Comparison of ENCODE assay signal across 22 mouse cellular contexts in genomic region chr17:76136660-76137495, GRCm38 (mm10).
A peak's percentile ranks its signal among the peaks of the same experiment; 100 is the strongest.
DNase-seq lines count a peak whose midpoint lies in the region; ATAC-seq and TF ChIP-seq lines count a peak whose summit lies in the region.
"Had no signal": no experiment of that assay in that cellular context is flagged by ENCODE, and none has a peak within 500 bp of the region (broad histone marks: within the 10 kb centered on the region; RNA-seq: fewer than 3 reads in every experiment).

No protein-coding gene starts in this region.

- ATAC-seq in hindbrain, embryonic 14.5 days (ENCODE audit: low FRiP score) = peak; percentile 21; the same call in 1 of the 2 replicates
- ATAC-seq in hindbrain, embryonic 16.5 days = no peak
- ATAC-seq in limb, embryonic 13.5 days (ENCODE audit: low FRiP score, low read depth) = peak; percentile 87
- ATAC-seq in midbrain, postnatal 0 days (ENCODE audit: low FRiP score) = no peak
- no peak for ATAC-seq in monocyte, adult 5-6 weeks (replicated peaks; ENCODE audit: insufficient number of reproducible peaks, low FRiP score, low TSS enrichment, poor library complexity, severe bottlenecking)
- ATAC-seq: forebrain, embryonic 16.5 days; inflammation-experienced regulatory T-cells, adult 6 months had no signal

- no peak overlapping the region for H3K27ac ChIP-seq in hindbrain, embryonic 14.5 days
- H3K27ac ChIP-seq in hindbrain, embryonic 16.5 days (ENCODE audit: low read depth, low read length) = no peak overlapping the region
- H3K27ac ChIP-seq in limb, embryonic 13.5 days = peak overlapping the region; percentile 10; the same call in 1 of the 2 replicates
- no peak overlapping the region for H3K27ac ChIP-seq in midbrain, postnatal 0 days (ENCODE audit: low read depth, low read length)
- H3K27ac ChIP-seq: embryonic facial prominence, embryonic 15.5 days; forebrain, embryonic 10.5 days; heart, adult 2 months; heart, embryonic 15.5 days; hindbrain, embryonic 13.5 days had no signal

- DNase-seq in hindbrain, embryonic 14.5 days (ENCODE audit: low spot score) = no peak
- DNase-seq in forelimb bud, embryonic 11.5 days (ENCODE audit: low read depth, low spot score) = peak; percentile 40
- peak; percentile 35 for DNase-seq in retina, embryonic 14.5 days (ENCODE audit: low spot score)
- DNase-seq in midbrain, postnatal 0 days (ENCODE audit: low spot score) = no peak
- DNase-seq: adrenal gland, postnatal 10 days; cerebellum, adult 11-12 months; cerebellum, adult 9-11 months; cerebellum, postnatal 36 days; gastrocnemius, postnatal 14 days; heart, adult 2 months; heart, postnatal 14 days had no signal

- no peaks in the 10 kb centered on the region for H3K9me3 ChIP-seq in hindbrain, embryonic 14.5 days (ENCODE audit: control insufficient read depth, low read length)
- H3K9me3 ChIP-seq in hindbrain, embryonic 16.5 days (ENCODE audit: control insufficient read depth, low read length) = peaks cover 3% of the 10 kb centered on the region; the same call in 1 of the 2 replicates
- H3K9me3 ChIP-seq in limb, embryonic 13.5 days = no peaks in the 10 kb centered on the region
- no peaks in the 10 kb centered on the region for H3K9me3 ChIP-seq in midbrain, postnatal 0 days (ENCODE audit: low read length)
- H3K9me3 ChIP-seq: embryonic facial prominence, embryonic 15.5 days; forebrain, embryonic 10.5 days; heart, embryonic 15.5 days; hindbrain, embryonic 13.5 days had no signal

- H3K36me3 ChIP-seq in hindbrain, embryonic 14.5 days (replicated peaks; ENCODE audit: control insufficient read depth, insufficient read depth) = no peaks in the 10 kb centered on the region
- H3K36me3 ChIP-seq in hindbrain, embryonic 16.5 days (ENCODE audit: control insufficient read depth, insufficient read depth, low read length) = no peaks in the 10 kb centered on the region
- H3K36me3 ChIP-seq in limb, embryonic 13.5 days = no peaks in the 10 kb centered on the region
- H3K36me3 ChIP-seq in midbrain, postnatal 0 days (ENCODE audit: insufficient read depth, low read length) = no peaks in the 10 kb centered on the region
- H3K36me3 ChIP-seq: embryonic facial prominence, embryonic 15.5 days; forebrain, embryonic 10.5 days; heart, embryonic 15.5 days; hindbrain, embryonic 13.5 days had no signal

- no peaks in the 10 kb centered on the region for H3K27me3 ChIP-seq in hindbrain, embryonic 14.5 days (ENCODE audit: control insufficient read depth, insufficient read depth, low read length)
- H3K27me3 ChIP-seq in hindbrain, embryonic 16.5 days (replicated peaks; ENCODE audit: control insufficient read depth, insufficient read depth, low read length) = no peaks in the 10 kb centered on the region
- no peaks in the 10 kb centered on the region for H3K27me3 ChIP-seq in limb, embryonic 13.5 days
- no peaks in the 10 kb centered on the region for H3K27me3 ChIP-seq in midbrain, postnatal 0 days (ENCODE audit: insufficient read depth, low read length)
- H3K27me3 ChIP-seq: embryonic facial prominence, embryonic 15.5 days; heart, embryonic 15.5 days; hindbrain, embryonic 13.5 days had no signal

- no peak overlapping the region for H3K4me3 ChIP-seq in hindbrain, embryonic 14.5 days (replicated peaks; ENCODE audit: low read length)
- no peak overlapping the region for H3K4me3 ChIP-seq in hindbrain, embryonic 16.5 days (ENCODE audit: low read length)
- no peak overlapping the region for H3K4me3 ChIP-seq in limb, embryonic 13.5 days
- H3K4me3 ChIP-seq in midbrain, postnatal 0 days (ENCODE audit: low read depth, low read length) = no peak overlapping the region
- H3K4me3 ChIP-seq: embryonic facial prominence, embryonic 15.5 days; erythroblast, embryonic 14.5 days; forebrain, embryonic 10.5 days; heart, adult 2 months; heart, embryonic 15.5 days; hindbrain, embryonic 13.5 days had no signal

- no peak for TF ChIP-seq CTCF in midbrain, postnatal 0 days (IDR thresholded peaks at IDR 0.05)

- H3K4me1 ChIP-seq in hindbrain, embryonic 14.5 days (replicated peaks; ENCODE audit: control insufficient read depth, insufficient read depth, low read length) = no peaks in the 10 kb centered on the region
- no peaks in the 10 kb centered on the region for H3K4me1 ChIP-seq in hindbrain, embryonic 16.5 days (ENCODE audit: control insufficient read depth, insufficient read depth, low read depth, low read length)
- H3K4me1 ChIP-seq in limb, embryonic 13.5 days = 0 out of 2 replicates have a peak, but pooled peaks cover 4% of the 10 kb centered on the region
- no peaks in the 10 kb centered on the region for H3K4me1 ChIP-seq in midbrain, postnatal 0 days (ENCODE audit: insufficient read depth, low read length)
- H3K4me1 ChIP-seq: embryonic facial prominence, embryonic 15.5 days; forebrain, embryonic 10.5 days; heart, embryonic 15.5 days; hindbrain, embryonic 13.5 days had no signal

- H3K9ac ChIP-seq in hindbrain, embryonic 14.5 days = no peak overlapping the region
- no peak overlapping the region for H3K9ac ChIP-seq in hindbrain, embryonic 16.5 days (ENCODE audit: low read depth, low read length)
- H3K9ac ChIP-seq in limb, embryonic 13.5 days = no peak overlapping the region
- H3K9ac ChIP-seq in midbrain, postnatal 0 days (replicated peaks; ENCODE audit: low read length, poor library complexity, severe bottlenecking) = no peak overlapping the region
- H3K9ac ChIP-seq: embryonic facial prominence, embryonic 15.5 days; heart, embryonic 15.5 days; hindbrain, embryonic 13.5 days had no signal

- no peak overlapping the region for H3K4me2 ChIP-seq in hindbrain, embryonic 14.5 days (replicated peaks)
- H3K4me2 ChIP-seq in hindbrain, embryonic 16.5 days (ENCODE audit: low read length) = no peak overlapping the region
- H3K4me2 ChIP-seq in limb, embryonic 13.5 days (replicated peaks) = no peak overlapping the region
- H3K4me2 ChIP-seq in midbrain, postnatal 0 days (ENCODE audit: low read depth, low read length, poor library complexity, severe bottlenecking) = no peak overlapping the region
- H3K4me2 ChIP-seq: embryonic facial prominence, embryonic 15.5 days; heart, embryonic 11.5 days; heart, embryonic 15.5 days; hindbrain, embryonic 13.5 days had no signal

Comparison
In these comparisons a context has a peak if more than half of its experiments do, and no peak if none do; other contexts are left out.
1. ATAC-seq: peak in hindbrain, embryonic 14.5 days (single experiment) and limb, embryonic 13.5 days (single experiment); none in hindbrain, embryonic 16.5 days (single experiment), midbrain, postnatal 0 days (single experiment) and monocyte, adult 5-6 weeks (single experiment).
2. DNase-seq: peak in forelimb bud, embryonic 11.5 days (single experiment) and retina, embryonic 14.5 days (single experiment); none in hindbrain, embryonic 14.5 days (single experiment) and midbrain, postnatal 0 days (single experiment).